ENCODE assay signal across 8 mouse cellular contexts in genomic region chr6:131433153-131434048, GRCm38 (mm10). TPM values are rescaled to one million over a fixed set of nuclear protein-coding genes. Genes with fewer than 3 reads are reported as not detected.
DNase-seq lines count a peak whose midpoint lies in the region; ATAC-seq and TF ChIP-seq lines count a peak whose summit lies in the region.

No protein-coding gene starts in this region.

- H3K27ac ChIP-seq in gastrocnemius, adult 2 months: no peak overlapping the region
- no peak overlapping the region for H3K27ac ChIP-seq in forebrain, embryonic 15.5 days (replicated peaks)
- no peak overlapping the region for H3K27ac ChIP-seq in kidney, embryonic 15.5 days
- peak overlapping the region; percentile 78 for H3K27ac ChIP-seq in midbrain, embryonic 10.5 days (replicated peaks)

- H3K36me3 ChIP-seq in forebrain, embryonic 15.5 days: no peaks in the 10 kb centered on the region
- H3K36me3 ChIP-seq in kidney, embryonic 15.5 days: no peaks in the 10 kb centered on the region
- no peaks in the 10 kb centered on the region for H3K36me3 ChIP-seq in midbrain, embryonic 10.5 days

- peak; percentile 41 for DNase-seq in gastrocnemius, adult 2 months
- no peak for DNase-seq in gastrocnemius, postnatal 25 days
- peak; percentile 54 for DNase-seq in midbrain, embryonic 10.5 days (ENCODE audit: low spot score)
- DNase-seq in thymus, postnatal 36 days: no peak
- DNase-seq in urinary bladder, postnatal 10 days (ENCODE audit: low spot score): no peak

- peak overlapping the region; percentile 57 for H3K9ac ChIP-seq in forebrain, embryonic 15.5 days (replicated peaks)
- H3K9ac ChIP-seq in kidney, embryonic 15.5 days: peak overlapping the region; percentile 44

- no peaks in the 10 kb centered on the region for H3K4me1 ChIP-seq in forebrain, embryonic 15.5 days
- H3K4me1 ChIP-seq in kidney, embryonic 15.5 days: 0 out of 2 replicates have a peak, but pooled peaks cover 4% of the 10 kb centered on the region
- peaks cover 8% of the 10 kb centered on the region; the same call in 1 of the 2 replicates for H3K4me1 ChIP-seq in midbrain, embryonic 10.5 days

- H3K27me3 ChIP-seq in forebrain, embryonic 15.5 days: no peaks in the 10 kb centered on the region
- H3K27me3 ChIP-seq in kidney, embryonic 15.5 days: peaks cover 7% of the 10 kb centered on the region
- peaks cover 14% of the 10 kb centered on the region; the same call in 1 of the 2 replicates for H3K27me3 ChIP-seq in midbrain, embryonic 10.5 days (ENCODE audit: low read depth, poor library complexity, severe bottlenecking)

- H3K4me3 ChIP-seq in gastrocnemius, adult 2 months: peak overlapping the region; percentile 58
- H3K4me3 ChIP-seq in forebrain, embryonic 15.5 days: peak overlapping the region; percentile 44
- H3K4me3 ChIP-seq in kidney, embryonic 15.5 days (replicated peaks): peak overlapping the region; percentile 41
- peak overlapping the region; percentile 58 for H3K4me3 ChIP-seq in midbrain, embryonic 10.5 days

- peak; percentile 36 for ATAC-seq in activated CD4-positive, CD25-positive, alpha-beta regulatory T cell, adult 4 months
- peak; percentile 57 for ATAC-seq in forebrain, embryonic 15.5 days (replicated peaks)
- ATAC-seq in kidney, embryonic 15.5 days (replicated peaks; ENCODE audit: low FRiP score): peak; percentile 86

- H3K4me2 ChIP-seq in forebrain, embryonic 15.5 days (replicated peaks): peak overlapping the region; percentile 64
- H3K4me2 ChIP-seq in kidney, embryonic 15.5 days: peak overlapping the region; percentile 76

- H3K9me3 ChIP-seq in forebrain, embryonic 15.5 days: no peaks in the 10 kb centered on the region
- no peaks in the 10 kb centered on the region for H3K9me3 ChIP-seq in kidney, embryonic 15.5 days (replicated peaks)
- no peaks in the 10 kb centered on the region; the same call in 1 of the 2 replicates for H3K9me3 ChIP-seq in midbrain, embryonic 10.5 days (replicated peaks)

- intact Hi-C loops in gastrocnemius, adult 2 months (cut with DNase I): no loop called here

- 6% methylated on average over 39 of the region's 39 CpGs for WGBS in forebrain, embryonic 15.5 days
- 6% methylated on average over 39 of the region's 39 CpGs for WGBS in kidney, embryonic 15.5 days
- WGBS in midbrain, embryonic 10.5 days: 11% methylated on average over 38 of the region's 39 CpGs

- TF ChIP-seq CTCF in gastrocnemius, adult 2 months (IDR thresholded peaks at IDR 0.05): no peak

RNA-seq across cellular contexts. Expression of gene Ybx3, which starts 45.1 kb away (rescaled TPM):
- total RNA-seq in gastrocnemius, adult 2 months (2021): 1,000 to 10,000 TPM; 1,637 to 2,309 TPM
- 1,000 to 10,000 TPM; 1,052 to 1,458 TPM for total RNA-seq in gastrocnemius, postnatal 25 days (2021)
- polyA plus RNA-seq in activated CD4-positive, CD25-positive, alpha-beta regulatory T cell, adult 4 months (2017; shearing (Covaris generic)): 10 to 100 TPM; 19.3 to 20.7 TPM
- 19.5 and 20.8 TPM in 2 replicates for polyA plus RNA-seq in forebrain, embryonic 15.5 days (2015; fragmentation: Nextera tagmentation; extraction: Ambion mirVana)
- 50.3 and 62.9 TPM in 2 replicates for polyA plus RNA-seq in kidney, embryonic 15.5 days (2015; fragmentation: Nextera tagmentation; extraction: Ambion mirVana)
- polyA plus RNA-seq in midbrain, embryonic 10.5 days (2016; fragmentation: Nextera tagmentation; extraction: Ambion mirVana): 30.7 and 37.8 TPM in 2 replicates

RNA-seq across cellular contexts. Expression of gene 5430401F13Rik, which starts 52.8 kb away (rescaled TPM):
- not detected for total RNA-seq in gastrocnemius, adult 2 months (2021)
- total RNA-seq in gastrocnemius, postnatal 25 days (2021): not detected
- not detected for polyA plus RNA-seq in activated CD4-positive, CD25-positive, alpha-beta regulatory T cell, adult 4 months (2017; shearing (Covaris generic))
- not detected in 2 replicates for polyA plus RNA-seq in forebrain, embryonic 15.5 days (2015; fragmentation: Nextera tagmentation; extraction: Ambion mirVana)
- polyA plus RNA-seq in kidney, embryonic 15.5 days (2015; fragmentation: Nextera tagmentation; extraction: Ambion mirVana): not detected in 2 replicates
- polyA plus RNA-seq in midbrain, embryonic 10.5 days (2016; fragmentation: Nextera tagmentation; extraction: Ambion mirVana): not detected in 2 replicates

RNA-seq across cellular contexts. Expression of gene Gm6619, which starts 52.8 kb away (rescaled TPM):
- total RNA-seq in gastrocnemius, adult 2 months (2021): not detected
- not detected for total RNA-seq in gastrocnemius, postnatal 25 days (2021)
- polyA plus RNA-seq in activated CD4-positive, CD25-positive, alpha-beta regulatory T cell, adult 4 months (2017; shearing (Covaris generic)): not detected
- not detected in 2 replicates for polyA plus RNA-seq in forebrain, embryonic 15.5 days (2015; fragmentation: Nextera tagmentation; extraction: Ambion mirVana)
- not detected in 2 replicates for polyA plus RNA-seq in kidney, embryonic 15.5 days (2015; fragmentation: Nextera tagmentation; extraction: Ambion mirVana)
- polyA plus RNA-seq in midbrain, embryonic 10.5 days (2016; fragmentation: Nextera tagmentation; extraction: Ambion mirVana): not detected in 2 replicates

Comparison
In these comparisons a context has a peak if more than half of its experiments do, and no peak if none do; other contexts are left out.
1. DNase-seq: peak in gastrocnemius, adult 2 months (single experiment) and midbrain, embryonic 10.5 days (single experiment); none in gastrocnemius, postnatal 25 days (single experiment), thymus, postnatal 36 days (0 of 2) and urinary bladder, postnatal 10 days (single experiment).
2. ATAC-seq: peak in every context shown above with its lines; median percentile 86 in kidney, embryonic 15.5 days; 57 in forebrain, embryonic 15.5 days; 36 in activated CD4-positive, CD25-positive, alpha-beta regulatory T cell, adult 4 months.
3. Peak in every context shown above with its lines, with median percentiles within 50 percentile points of each other: H3K4me3 ChIP-seq.